Mouse (Mus musculus): Measurements from ENCODE around the gene Ankrd61. TPM values are rescaled to one million over a fixed set of nuclear protein-coding genes. Genes with fewer than 3 reads are reported as not detected.

Ankrd61 gene
- polyA plus RNA-seq, 1 experiment from 2014 or later = 0.59 TPM

DNA sequence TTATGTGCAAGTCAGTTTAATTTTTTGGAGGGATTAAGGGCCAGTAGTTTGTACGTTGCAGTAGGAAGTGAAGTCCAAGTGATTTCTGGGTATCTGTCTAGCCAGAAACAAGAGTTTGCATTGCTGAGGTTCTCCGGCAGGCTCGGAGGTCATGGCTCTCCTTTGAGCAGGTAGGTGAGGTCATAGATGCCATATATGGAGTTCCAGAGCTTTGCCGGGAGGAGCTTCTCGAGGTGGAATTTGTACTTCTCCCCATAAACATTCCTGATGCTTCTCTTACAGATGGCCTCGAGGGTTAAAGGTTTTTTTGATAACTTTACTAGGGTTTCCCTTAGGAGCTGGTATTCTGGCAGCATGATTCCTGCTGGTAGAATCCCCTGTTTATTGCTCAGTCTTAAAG, 6.7 kb downstream of the Ankrd61 start:
- Histone ChIP-seq H3K36me3 (peaks cover 74% of the 10 kb centered on the region), H3K4me2 (no peak overlapping the region), H3K27ac (replicated peaks) (no peak overlapping the region), H3K4me3 (replicated peaks) (no peak overlapping the region), H3K27me3 (replicated peaks) (no peaks in the 10 kb centered on the region), H3K9ac (replicated peaks) (no peak overlapping the region), H3K4me1 (no peaks in the 10 kb centered on the region), H3K9me3 (replicated peaks) (no peaks in the 10 kb centered on the region)
- ATAC-seq (ENCODE audit: low FRiP score) = no peak
- 93% methylated on average over 6 of the region's 6 CpGs for WGBS

DNA sequence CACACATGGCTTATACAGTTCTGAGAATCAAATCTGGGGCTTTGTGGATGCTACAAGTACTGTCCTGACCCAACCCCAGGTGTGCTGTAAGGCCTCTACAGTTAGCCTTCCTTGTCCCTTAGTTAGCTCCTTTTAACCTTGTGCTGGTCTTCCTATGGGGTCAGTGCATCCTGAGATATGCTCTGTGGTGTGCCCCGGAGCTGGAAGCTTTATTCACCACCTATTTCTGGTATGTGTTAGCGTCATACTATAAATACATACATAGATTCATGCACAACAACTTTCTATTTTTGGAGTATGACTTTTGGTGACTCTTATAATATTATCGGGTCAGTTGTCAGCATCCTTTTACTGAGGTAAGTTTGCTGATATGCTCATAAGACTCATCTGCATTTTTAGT, 12.2 kb downstream of the Ankrd61 start:
- Histone ChIP-seq H3K4me1 (no peaks in the 10 kb centered on the region), H3K4me3 (replicated peaks) (no peak overlapping the region), H3K36me3 (peaks cover 91% of the 10 kb centered on the region), H3K9me3 (replicated peaks) (no peaks in the 10 kb centered on the region), H3K27me3 (replicated peaks) (no peaks in the 10 kb centered on the region), H3K4me2 (no peak overlapping the region), H3K9ac (replicated peaks) (no peak overlapping the region), H3K27ac (replicated peaks) (no peak overlapping the region)
- no peak for ATAC-seq (ENCODE audit: low FRiP score)
- over 99% methylated on average over 3 of the region's 3 CpGs for WGBS

DNA sequence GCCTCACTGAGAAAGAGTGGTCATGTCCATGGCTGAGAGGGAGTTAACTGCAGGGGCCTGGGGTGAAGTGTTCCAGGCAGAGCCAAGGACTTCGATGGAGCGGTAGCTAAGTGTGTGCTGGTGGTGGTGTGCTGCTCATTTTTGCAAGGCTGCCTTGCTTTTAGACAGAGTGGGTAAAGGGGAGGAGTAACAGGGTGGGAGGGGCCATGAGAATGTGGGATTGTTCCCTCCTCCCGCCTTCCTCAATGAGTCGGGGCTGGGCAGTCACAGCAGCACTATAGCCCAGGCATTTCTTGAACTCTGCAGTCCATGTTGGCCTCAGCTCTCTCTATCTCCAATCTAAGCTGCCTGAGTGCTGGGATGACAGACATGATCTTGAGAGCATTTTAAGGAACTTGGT, 22.9 kb downstream of the Ankrd61 start:
- peaks cover 69% of the 10 kb centered on the region for H3K36me3 ChIP-seq
- H3K27ac ChIP-seq (replicated peaks) = no peak overlapping the region
- no peak for ATAC-seq (ENCODE audit: low FRiP score)
- H3K9ac ChIP-seq (replicated peaks) = no peak overlapping the region
- WGBS = 65% methylated on average over 4 of the region's 4 CpGs
- H3K4me3 ChIP-seq (replicated peaks) = no peak overlapping the region
- H3K4me1 ChIP-seq = no peaks in the 10 kb centered on the region
- H3K9me3 ChIP-seq (replicated peaks) = no peaks in the 10 kb centered on the region
- H3K27me3 ChIP-seq (replicated peaks) = no peaks in the 10 kb centered on the region
- no peak overlapping the region for H3K4me2 ChIP-seq

DNA sequence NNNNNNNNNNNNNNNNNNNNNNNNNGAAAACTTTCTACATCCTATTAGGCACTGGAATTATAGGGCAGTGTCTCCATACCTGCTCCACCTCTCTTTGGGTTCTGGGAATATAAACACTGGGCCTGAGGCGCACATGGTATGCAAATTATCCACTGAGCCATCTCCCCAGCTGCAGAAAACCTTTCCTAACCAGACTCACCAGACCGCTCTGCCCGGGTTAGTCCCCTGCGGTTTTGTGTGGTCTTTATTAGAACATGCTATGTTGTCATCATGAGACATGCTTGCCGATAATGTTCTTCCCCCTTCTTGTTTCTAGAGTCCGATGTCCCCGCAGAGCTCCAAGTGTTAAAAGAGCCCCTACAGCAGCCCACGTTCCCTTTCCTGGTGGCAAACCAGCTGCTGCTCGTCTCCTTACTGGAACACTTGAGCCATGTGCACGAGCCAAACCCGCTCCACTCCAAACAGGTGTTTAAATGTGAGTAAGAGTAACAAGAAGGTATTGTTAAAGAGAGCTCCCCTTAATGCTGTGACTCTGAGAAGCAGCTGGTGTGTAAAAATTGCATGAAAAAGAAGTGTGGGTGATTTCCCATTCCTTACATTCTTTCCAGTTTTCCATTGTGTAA, 25.8 kb downstream of the Ankrd61 start:
- H3K4me3 ChIP-seq (replicated peaks) = no peak overlapping the region
- H3K9me3 ChIP-seq (replicated peaks) = no peaks in the 10 kb centered on the region
- no peaks in the 10 kb centered on the region for H3K27me3 ChIP-seq (replicated peaks)
- H3K9ac ChIP-seq (replicated peaks) = no peak overlapping the region
- H3K36me3 ChIP-seq = peaks cover 43% of the 10 kb centered on the region
- no peak overlapping the region for H3K27ac ChIP-seq (replicated peaks)
- no peaks in the 10 kb centered on the region for H3K4me1 ChIP-seq
- H3K4me2 ChIP-seq = no peak overlapping the region
- 89% methylated on average over 11 of the region's 11 CpGs for WGBS
- ATAC-seq (ENCODE audit: low FRiP score) = no peak

Other genes starting within 250 kb of the Ankrd61 start
- gene Usp42, start 165.4 kb downstream of the Ankrd61 start, polyA plus RNA-seq (2015; fragmentation: Nextera tagmentation; extraction: Ambion mirVana) = 22.7 and 25.1 TPM in 2 replicates
- 48.2 and 50.7 TPM in 2 replicates for gene Eif2ak1, start 79.9 kb downstream of the Ankrd61 start, polyA plus RNA-seq (2015; fragmentation: Nextera tagmentation; extraction: Ambion mirVana)
- 96.3 and 101 TPM in 2 replicates for gene Aimp2, start 12.2 kb upstream of the Ankrd61 start, polyA plus RNA-seq (2015; fragmentation: Nextera tagmentation; extraction: Ambion mirVana)
- gene Pms2, start 12.3 kb upstream of the Ankrd61 start, polyA plus RNA-seq (2015; fragmentation: Nextera tagmentation; extraction: Ambion mirVana) = 29.8 and 30.9 TPM in 2 replicates
- gene Gm42421, start 30.5 kb upstream of the Ankrd61 start, polyA plus RNA-seq (2015; fragmentation: Nextera tagmentation; extraction: Ambion mirVana) = 3.1 and 3.3 TPM in 2 replicates
- 3.3 and 5.7 TPM in 2 replicates for gene Rsph10b, start 35.4 kb upstream of the Ankrd61 start, polyA plus RNA-seq (2015; fragmentation: Nextera tagmentation; extraction: Ambion mirVana)
- 76.1 and 77.4 TPM in 2 replicates for gene Ccz1, start 117.2 kb upstream of the Ankrd61 start, polyA plus RNA-seq (2015; fragmentation: Nextera tagmentation; extraction: Ambion mirVana)
- gene Ocm, start 129.0 kb upstream of the Ankrd61 start, polyA plus RNA-seq (2015; fragmentation: Nextera tagmentation; extraction: Ambion mirVana) = not detected in 2 replicates
- gene Lmtk2, start 202.8 kb upstream of the Ankrd61 start, polyA plus RNA-seq (2015; fragmentation: Nextera tagmentation; extraction: Ambion mirVana) = 8.2 and 9.4 TPM in 2 replicates

Data from neural tube, embryonic 15.5 days (tissue).